Mouse (Mus musculus) liver, adult 10 weeks (tissue): ENCODE results near the gene Klhl25. TPM values are rescaled to one million over a fixed set of nuclear protein-coding genes. Genes with fewer than 3 reads are reported as not detected.

Source experiments
- polyA plus RNA-seq: library from polyadenylated mRNA; stranded (reverse); fragments of 350-450 nt; fragmentation: Illumina TruSeq; extraction: RNeasy Lipid Tissue Mini Kit (QIAGEN cat#74804); gene quantifications from one replicate; pipeline ENCODE4 v1.2.3, GENCODE M21; 2014; ENCODE audit warnings: low read depth, low replicate concordance

The Klhl25 gene
- polyA plus RNA-seq: 2.1 TPM

DNA sequence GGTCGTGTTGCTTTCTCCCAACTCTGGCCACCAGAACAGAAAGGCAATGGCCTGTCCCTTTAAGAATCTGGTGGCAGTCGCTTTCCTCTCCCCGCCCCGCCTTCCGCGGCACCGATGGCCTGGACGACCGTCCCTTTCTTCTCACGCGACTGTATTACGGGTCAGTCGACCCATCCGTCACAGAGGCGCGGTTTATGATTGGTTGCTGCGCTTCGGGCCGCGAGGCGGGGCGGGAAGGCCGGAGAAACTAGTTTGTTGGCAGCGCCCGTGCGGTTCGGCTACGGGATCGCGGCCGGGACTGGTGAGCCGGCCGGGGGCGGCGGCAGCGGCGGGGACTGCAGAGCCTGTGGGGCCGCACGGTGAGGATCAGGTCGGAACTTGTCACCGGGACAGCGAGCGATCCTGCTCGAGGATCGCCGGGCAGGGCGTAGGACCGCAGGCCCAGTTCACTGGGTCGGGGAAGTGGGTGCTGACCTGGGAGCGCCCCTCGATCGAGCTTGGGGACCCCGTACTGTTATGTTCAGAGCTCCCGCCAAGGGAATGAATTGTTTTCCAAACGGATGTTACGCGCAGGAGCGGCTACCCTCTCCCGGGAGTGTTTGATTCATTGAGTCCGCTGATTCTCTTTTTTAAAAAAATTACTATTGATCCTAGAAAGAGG lies at the start of gene Klhl25:
Gene Klhl25 (plus strand): TSS at position 196 of the 661 bp plus-strand sequence.

